Mouse (Mus musculus): ENCODE measurements around the gene Ppp1r16b. TPM values are rescaled to one million over a fixed set of nuclear protein-coding genes. Genes with fewer than 3 reads are reported as not detected.

Ppp1r16b gene
- total RNA-seq, 2 experiments from 2014 or later, result 15.0 to 15.3 TPM

DNA sequence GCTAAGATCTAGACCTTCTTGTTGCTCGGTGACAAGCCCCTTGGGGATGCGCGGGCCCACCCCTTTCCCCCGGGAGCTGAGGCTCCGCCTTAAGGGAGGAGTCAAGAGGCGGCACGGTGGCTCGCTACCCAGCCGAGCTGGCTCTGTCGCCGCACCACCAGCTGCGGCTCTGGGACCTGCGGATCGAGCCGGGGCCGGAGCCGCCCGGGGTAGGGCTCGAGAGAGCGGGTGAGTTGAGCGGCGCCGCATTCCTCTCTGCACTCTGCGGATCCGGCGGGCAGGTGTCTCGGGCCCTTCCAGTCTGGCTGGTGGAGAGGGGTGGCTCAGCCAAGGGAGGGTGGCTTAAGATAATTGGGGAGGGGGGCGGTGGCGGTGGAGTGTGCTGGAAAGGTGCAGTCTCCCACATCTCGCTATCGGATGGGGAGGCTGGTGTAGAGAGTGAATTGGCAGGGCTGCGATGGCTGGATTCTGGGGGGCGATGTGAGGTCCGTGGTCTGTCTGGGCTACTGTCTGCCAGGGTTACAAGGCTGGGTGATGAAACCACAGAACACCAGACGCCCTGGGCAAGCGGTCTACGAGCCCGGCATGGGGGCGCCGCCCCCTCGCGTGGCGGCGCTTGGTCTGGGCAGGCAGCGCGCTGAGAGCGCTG is 1.9 kb downstream of the Ppp1r16b start:
- peak; percentile 34 for DNase-seq (ENCODE audit: low spot score)
- intact Hi-C loops (cut with DNase I), result no loop called here

DNA sequence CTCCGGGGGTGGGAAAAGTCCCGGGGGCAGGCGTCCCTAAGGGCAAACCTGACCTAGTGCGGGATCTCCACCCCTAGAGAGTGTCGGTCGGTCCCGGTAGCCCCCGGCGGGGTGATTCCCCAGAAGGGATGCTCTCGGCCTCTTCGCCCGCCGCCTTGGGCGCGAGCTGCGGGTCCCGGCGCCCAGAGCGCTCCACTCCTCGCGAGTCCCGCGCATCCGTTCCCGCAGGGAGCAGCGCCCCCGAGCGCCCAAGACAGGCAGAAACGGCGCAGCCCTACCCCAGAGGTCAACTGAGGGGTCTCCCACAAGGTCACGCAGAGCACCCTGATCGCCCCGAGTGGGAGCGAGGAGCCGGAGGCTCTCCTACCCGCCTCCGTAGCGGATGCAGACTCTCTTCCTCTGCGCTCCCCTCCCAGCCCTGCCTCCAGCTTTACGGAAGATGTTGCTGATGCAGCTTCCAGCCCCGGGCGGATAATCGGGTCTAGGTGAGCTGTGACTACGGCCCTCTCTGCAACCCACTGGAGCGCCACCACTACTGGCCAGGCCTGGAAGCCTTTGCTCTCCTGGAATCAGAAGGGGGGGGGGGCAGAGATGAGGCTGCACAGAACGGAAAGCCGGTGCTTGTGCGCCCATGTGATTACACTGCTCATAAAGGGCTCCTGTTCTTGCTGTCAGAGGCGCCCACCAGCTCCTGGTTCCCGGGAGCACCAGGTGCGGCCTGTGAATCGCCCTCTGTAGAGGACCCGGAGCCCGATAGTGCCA is 2.7 kb downstream of the Ppp1r16b start:
- no peak for DNase-seq (ENCODE audit: low spot score)
- intact Hi-C loops (cut with DNase I), result loop anchor here (2.0 kb wide), 1 partner anchor 29 kb away; no protein-coding TSS in a partner anchor

DNA sequence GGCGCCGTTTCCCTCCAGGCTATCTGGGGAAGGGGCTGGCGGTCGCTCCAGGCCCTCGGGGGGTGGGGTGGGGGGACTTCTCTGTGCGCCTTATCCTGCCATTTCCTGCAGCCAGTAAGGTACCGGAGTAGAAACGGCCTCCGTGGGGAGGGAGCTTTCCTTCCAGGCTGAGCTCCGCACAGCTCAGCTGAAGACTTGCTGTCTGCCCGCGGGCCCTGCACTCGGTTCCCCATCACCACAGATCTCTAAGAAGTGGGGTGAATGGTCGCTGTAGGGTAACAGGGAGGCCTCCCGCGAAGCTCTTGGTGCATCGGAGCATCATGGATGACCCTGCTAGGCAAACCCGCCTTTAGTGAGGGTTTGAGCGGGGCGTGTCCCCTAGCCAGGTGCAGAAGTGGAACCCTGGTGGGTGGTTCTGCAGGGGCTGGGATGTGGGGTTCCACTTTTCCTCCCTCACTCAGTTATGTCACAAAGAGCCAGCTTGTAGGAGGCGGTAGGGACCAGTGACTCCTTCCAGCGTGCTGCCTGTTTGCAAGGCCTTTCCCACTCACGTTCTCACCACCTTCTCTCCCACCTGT is 3.3 kb downstream of the Ppp1r16b start:
- intact Hi-C loops (cut with DNase I), result loop anchor here (2.0 kb wide), 1 partner anchor 28 kb away; no protein-coding TSS in a partner anchor

DNA sequence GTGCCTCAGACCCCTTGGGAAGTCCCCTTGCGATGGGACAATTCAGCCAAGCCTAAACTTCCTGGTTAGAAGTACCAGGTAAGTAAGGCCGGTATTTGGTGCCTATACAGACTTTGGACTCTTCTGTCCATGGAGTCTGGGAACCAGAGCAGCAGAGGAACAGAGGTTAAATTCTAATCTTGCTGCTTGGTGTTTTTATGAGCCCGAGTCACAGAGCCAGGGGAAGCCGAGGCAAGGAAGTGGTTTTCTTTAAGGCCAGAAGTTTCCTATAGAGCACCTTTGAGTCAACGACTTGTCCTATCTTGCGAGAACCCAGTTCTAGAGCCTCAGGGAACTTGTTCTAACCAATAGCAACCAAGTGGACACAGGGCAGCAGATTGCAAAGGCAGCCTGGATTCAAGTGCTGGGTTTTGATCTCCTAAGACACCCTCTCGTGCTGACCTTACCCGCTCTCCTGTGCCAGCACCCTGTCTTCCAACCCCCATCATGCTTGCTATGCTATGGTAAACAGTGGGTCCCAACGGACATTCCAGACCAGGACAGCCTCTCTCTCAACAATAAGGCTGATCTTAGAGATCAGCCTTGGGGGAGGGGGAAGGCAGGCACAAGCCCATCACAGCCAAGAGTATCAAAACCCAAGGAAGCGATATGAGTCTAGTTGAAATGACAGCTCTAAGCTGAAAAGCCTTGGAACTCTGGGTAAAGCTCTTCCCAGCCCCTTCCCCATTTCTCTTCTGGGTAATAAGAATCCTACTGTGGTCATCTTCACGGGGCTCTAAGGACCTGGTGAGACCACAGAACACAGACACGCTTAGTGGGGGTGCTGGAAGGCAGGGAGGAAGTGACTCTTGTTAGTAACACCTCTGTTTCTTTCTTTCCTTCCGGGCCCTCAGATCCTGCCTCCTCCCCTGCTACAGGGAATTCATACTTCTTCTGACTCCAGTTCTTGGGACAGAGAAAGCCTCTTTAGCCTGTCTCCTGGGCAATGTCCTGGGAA is 4.3 kb downstream of the Ppp1r16b start:
- intact Hi-C loops (cut with DNase I), result loop anchor here (2.0 kb wide), 1 partner anchor 27 kb away; no protein-coding TSS in a partner anchor
- DNase-seq (ENCODE audit: low spot score), result no peak

More for the DNA sequence above, 3.3 kb downstream of the Ppp1r16b start:
- no peak for DNase-seq (ENCODE audit: low spot score)

DNA sequence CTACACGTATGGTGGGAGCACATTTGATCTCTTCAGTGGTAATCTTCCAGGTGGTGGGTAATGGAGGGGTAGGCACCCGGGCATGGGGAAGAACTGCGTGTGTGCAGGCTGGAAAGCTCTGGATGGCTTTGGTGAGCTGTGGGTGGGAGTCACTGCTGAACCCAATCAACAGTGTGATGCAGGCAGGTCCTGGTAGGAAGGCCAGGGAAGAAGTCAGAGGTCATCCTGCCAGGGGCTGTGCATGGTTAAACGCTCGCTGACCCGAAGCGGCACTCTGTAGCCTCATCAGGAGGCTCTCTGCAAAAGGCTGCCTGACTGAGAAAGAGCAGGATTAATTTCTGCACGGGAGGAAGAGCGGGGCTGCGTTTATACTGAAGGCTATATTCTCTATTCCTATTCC is 5.4 kb downstream of the Ppp1r16b start:
- intact Hi-C loops (cut with DNase I), result no loop called here
- DNase-seq (ENCODE audit: low spot score), result no peak

DNA sequence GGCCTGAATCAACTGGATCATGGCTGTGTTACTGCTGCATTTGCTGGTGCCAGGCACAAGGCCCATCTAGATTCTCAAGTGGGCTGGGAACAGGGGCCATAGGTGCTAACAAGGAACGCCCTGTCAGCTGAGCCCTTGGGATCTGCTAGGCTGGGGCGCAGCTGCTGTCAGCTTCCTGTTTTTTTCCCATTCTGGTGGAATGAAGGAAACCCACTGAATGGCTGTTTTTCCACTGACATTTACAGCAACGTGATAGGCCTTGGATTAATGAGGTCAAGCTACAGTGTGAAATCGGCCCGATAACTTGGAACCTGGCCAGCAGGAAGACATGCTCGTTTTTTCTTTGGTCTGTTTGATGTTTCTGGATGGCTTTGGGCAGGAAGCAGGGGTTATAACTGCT is 7.6 kb downstream of the Ppp1r16b start:
- peak; percentile 61 for DNase-seq (ENCODE audit: low spot score)
- intact Hi-C loops (cut with DNase I), result loop anchor here (2.0 kb wide), 2 partner anchors 16 to 62 kb away; no protein-coding TSS in a partner anchor

DNA sequence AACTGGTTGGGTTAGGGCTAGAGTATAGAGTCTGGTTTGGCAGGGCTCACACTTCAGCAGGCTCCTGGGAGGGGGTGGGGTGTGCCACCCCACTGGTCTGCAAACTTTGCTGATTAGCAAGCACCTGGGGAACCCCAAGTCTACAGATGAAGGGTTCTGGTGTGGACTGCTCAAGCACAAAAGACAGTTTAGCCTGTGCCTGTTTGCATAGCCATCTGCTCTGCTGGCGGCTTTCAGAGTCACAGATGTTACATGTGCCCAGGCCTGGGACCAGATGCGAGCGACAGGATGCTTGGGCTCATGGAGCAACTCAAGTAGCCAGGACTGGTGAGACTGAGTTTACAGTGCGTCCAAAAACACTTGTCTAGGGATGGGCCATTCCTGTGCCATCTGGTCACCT is 8.3 kb downstream of the Ppp1r16b start:
- intact Hi-C loops (cut with DNase I), result loop anchor here (2.0 kb wide), 2 partner anchors 15 to 61 kb away; no protein-coding TSS in a partner anchor
- no peak for DNase-seq (ENCODE audit: low spot score)

DNA sequence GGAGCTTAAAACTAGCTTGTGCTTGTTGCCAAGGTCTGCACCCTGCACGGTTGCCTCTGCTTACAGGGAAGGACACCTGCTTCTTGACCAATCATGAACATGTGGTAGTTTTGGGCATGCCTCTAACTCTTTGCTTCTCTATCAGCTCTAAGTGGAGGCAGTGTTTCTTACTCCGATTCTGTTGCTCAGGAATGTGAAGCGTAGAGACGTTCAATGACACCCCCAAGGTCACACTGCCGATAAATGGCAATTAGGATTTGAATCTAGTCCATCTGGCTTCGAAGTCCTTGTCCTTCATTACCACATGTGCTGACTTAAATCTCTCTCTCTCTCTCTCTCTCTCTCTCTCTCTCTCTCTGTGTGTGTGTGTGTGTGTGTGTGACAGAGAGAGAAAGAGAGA is 8.9 kb downstream of the Ppp1r16b start:
- DNase-seq (ENCODE audit: low spot score), result no peak
- intact Hi-C loops (cut with DNase I), result no loop called here

DNA sequence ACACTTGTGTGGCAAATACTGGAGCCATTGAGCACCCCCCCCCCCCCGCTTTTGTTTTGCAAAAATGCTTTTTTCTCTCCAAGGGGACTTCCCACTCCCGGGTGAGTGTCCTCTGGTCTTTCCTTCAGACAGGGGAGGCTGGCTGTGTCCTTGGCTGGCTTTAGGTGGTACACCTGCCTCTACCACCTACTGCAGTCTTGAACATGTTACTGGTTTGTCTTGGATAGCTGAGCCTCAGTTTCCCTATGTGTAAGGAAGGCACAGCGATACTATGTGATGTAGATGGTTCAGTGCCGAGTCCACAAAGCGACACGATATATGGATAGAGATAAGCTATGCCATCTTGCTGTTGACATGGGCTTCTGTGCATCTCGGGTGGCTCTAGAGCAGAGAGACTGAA is 9.6 kb downstream of the Ppp1r16b start:
- intact Hi-C loops (cut with DNase I), result no loop called here
- DNase-seq (ENCODE audit: low spot score), result no peak

DNA sequence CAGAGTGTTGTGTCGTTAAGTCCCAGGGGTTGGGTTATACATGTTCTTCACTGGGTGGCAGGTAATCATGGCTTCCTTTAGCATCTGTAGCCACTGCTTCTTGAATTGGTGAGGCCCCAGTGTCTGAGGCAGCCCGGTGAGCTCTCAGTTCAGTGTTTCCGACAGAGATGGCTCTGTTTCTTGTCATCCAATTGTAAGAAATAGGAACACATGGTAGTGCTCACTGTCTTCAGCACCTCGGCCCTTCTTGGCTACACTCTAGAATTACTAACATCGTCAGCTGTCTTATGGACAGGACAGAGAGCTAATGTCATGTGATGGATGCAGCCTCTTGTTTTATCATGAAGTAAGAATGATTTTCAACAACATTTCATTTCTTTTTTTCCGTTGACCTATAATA is 10.0 kb downstream of the Ppp1r16b start:
- DNase-seq (ENCODE audit: low spot score), result no peak
- intact Hi-C loops (cut with DNase I), result no loop called here

DNA sequence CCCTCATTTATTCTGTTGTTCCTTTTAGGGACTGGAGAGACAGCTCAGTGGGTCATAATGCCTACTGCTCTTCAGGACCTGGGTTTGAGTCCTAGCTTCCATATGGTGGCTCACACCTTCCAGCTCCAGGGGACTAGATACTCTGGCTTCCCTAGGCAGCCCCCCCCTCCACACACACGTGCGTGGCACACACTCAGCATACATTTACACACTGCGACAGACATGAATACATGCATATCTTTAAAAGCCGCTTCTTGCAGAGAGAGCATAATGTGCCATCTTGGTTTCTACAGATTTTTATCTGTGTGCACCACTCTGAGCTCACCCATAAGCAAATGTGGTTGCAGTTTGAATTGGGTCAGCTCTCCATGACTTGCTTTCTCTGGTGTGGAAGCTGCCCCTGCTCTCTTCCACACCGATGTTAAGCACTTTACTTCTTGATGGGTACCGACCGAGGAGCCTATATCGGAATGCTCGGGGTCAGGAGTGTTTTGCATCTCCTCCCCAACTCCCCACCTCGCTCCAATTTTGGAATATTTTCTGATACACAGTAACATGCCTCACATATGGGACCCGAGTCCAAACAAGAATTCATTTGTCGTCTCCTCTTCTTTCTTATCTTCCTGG is 10.8 kb downstream of the Ppp1r16b start:
- no peak for DNase-seq (ENCODE audit: low spot score)
- intact Hi-C loops (cut with DNase I), result no loop called here

DNA sequence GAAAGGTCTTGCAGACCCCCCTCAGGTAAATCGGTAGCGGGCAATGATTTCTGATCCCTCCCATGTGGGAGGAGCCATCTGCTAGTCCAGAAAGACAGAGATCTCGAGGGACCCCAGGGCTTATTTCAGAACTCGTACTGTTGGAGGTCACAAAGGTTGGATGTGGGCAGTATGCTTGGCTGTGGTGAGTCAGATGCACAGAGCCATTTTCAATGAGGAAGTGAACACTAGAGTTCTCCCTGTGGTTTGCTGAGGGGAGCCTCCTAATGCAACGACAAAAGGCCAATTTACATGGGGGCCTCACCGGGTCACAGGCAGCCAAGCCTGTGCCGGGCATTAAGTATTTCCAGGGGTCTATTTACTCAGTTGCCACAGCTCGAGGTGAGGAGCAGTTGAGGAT is 12.7 kb downstream of the Ppp1r16b start:
- intact Hi-C loops (cut with DNase I), result no loop called here
- no peak for DNase-seq (ENCODE audit: low spot score)

DNA sequence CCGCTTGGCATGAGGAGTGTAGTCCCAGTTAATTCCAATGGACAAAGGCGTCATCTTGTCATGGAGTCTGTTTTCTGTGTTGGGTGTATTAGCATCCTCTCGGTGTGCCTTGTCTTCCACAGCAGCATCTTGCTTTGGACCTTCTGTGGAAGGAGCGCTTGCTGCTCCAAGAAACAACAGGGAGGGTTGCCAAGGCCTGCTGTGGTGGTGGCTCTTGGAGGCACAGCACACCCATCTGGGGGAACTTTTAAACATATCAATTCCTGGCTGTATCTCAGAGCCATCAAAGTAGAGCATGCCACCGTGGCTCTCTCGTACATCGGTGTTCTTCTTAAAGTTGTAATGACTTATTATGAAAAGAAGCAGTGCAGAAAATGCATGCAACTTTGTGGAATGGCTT is 13.9 kb downstream of the Ppp1r16b start:
- intact Hi-C loops (cut with DNase I), result no loop called here
- DNase-seq (ENCODE audit: low spot score), result no peak

DNA sequence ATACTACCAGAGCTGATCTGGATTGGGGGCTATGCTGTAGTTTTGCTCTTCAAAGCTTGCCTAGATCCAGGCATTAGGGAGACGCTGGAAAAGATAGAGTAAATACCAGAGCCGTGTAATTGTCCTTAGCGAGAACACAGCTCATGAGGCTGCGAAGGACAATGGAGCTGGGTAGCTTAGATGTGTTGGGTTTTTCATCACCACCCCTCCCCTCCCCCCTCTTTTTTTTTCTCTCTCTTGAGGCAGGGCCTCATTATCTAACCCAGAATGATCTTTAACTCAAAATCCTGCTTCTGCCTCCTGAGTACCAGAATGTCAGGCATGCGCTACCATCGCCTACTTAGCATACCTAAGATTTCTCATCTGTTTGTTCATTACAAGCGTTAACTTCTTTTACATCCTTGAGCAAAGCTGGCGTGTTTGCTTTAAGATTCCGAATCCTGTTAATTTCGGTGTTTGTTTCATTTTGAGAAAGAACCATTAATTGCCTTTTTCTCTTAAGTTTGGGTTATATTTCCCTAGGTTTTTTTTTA is 15.2 kb downstream of the Ppp1r16b start:
- intact Hi-C loops (cut with DNase I), result no loop called here
- no peak for DNase-seq (ENCODE audit: low spot score)

DNA sequence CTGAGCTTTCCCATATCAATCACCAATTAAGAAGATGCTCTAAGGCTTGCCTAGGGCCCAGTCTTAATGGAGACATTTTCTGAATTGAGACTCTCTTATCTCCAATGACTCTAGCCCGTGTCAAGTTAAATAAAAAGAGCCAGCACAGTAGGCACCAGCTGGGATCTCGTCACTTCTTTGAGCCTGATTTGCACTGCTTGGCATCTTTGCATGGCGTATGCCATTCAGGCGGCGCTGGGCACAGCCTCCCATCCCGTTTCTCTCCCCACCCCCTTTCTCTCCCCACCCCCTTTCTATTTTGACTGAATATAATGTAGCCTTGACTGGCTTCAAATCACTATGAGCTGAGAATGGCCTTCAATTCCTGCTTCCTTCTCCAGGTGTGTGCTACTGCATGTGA is 16.5 kb downstream of the Ppp1r16b start:
- no peak for DNase-seq (ENCODE audit: low spot score)
- intact Hi-C loops (cut with DNase I), result no loop called here

DNA sequence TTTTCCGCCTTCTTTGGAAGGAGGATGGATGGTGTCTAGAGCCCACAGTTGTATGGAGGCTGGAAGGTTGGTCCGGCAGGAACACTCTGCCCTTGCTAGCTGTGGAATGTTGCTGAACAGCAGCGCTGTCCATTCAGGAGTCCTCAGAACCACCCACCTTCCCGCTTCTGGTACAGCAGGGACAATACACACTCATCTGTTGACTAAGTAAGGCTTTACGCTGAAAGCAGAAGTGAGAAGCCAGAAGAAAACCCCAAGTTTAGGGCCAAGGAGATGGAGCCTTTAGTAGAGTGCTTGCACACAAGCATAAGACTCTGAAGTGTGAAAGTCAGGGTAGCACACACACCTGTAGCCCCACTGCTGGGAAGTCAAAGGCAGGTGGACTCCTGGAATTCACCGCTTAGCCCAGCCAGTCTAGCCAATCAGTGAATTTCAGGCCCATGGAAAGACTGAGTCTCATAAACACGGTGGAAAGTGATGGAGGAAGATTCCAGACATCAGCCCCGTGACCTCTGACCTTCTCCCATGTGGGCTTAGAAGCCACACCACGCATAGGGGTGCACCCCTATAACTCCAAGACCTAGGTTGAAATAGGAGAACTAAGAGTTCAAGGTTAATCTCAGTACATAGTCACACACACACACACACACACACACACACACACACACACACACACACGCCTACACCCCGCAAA is 17.3 kb downstream of the Ppp1r16b start:
- intact Hi-C loops (cut with DNase I), result no loop called here
- DNase-seq (ENCODE audit: low spot score), result no peak

DNA sequence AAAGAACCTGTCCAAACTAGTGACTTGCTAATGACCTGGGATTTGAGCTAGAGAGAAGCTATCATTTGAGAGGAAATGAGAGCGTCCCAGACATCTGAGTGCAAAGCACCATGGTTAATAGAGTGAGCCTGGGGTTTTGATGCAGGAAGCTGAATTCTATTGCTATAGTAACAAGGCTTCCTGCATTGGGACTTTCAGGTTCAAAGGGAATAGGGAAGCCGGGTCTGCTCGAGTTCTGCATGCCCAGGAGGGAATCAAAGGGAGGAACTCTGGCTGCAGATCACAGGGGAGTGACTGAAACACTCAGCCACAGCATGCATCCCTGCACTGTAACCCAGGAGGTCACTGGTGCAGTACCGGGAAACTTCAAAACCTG is 17.8 kb downstream of the Ppp1r16b start:
- intact Hi-C loops (cut with DNase I), result no loop called here
- DNase-seq (ENCODE audit: low spot score), result no peak

DNA sequence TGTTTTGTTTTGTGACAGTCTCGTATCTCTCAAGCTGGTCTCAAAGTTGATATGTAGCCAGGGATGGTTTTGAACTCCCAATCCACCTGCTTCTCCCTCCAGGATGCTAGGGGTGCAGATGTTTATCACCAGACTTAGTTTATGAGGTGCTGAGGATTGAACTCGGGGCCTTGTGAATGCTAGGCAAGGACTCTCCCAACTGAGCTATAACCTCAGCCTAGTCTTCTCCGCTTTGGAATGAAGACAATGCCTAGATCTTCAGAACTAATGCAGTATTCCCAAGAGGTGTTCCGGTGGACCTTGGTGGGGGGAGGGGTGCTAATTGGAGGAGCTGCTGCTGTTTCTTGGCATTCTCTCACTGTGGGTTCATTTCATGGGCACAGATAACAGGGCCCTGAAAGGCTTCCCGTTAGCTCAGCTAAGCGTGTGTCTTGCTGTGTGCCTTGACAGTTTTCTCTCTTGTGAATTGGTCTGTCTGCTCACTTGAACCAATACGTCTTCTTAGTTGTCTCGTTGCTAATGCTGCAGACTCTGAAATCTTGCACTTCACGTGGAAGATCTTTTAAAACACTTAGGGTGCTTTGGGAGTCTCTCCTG is 19.1 kb downstream of the Ppp1r16b start:
- no peak for DNase-seq (ENCODE audit: low spot score)
- intact Hi-C loops (cut with DNase I), result no loop called here
